Mouse (Mus musculus) layer of hippocampus, postnatal 14 days (tissue): Measurements from ENCODE around the gene Ttc41. TPM values are rescaled to one million over a fixed set of nuclear protein-coding genes. Genes with fewer than 3 reads are reported as not detected.

Experiments
- DNase-seq, 2 experiments: peaks; one replicate each; pipeline ENCODE4 v3.0.0; 2021 to 2022; ENCODE audit warnings: low spot score in 2 of 2, mixed read lengths in 1 of 2
- microRNA-seq, 2 experiments: library from miRNA; unstranded; fragments of <30 nt; microRNA quantifications; one replicate each; pipeline ENCODE4 v1.2.0; 2021
- total RNA-seq, 2 experiments: library from RNA; stranded (reverse); gene quantifications; 2 replicates each; pipeline ENCODE4 v1.2.3; 2021

Gene Ttc41
- total RNA-seq, 2 experiments from 2014 or later = 1.4 to 1.9 TPM

GRCm38 (mm10) chr10:86821014-86821413, 115.4 kb downstream of the Ttc41 start:
- DNase-seq = no peak

- DNase-seq = no peak
Observed at GRCm38 (mm10) chr10:86824093-86824492, 118.5 kb downstream of the Ttc41 start.

GRCm38 (mm10) chr10:86824871-86825270, 119.3 kb downstream of the Ttc41 start:
- DNase-seq = no peak

- DNase-seq = no peak
Observed at GRCm38 (mm10) chr10:86825871-86826522, 120.4 kb downstream of the Ttc41 start.

Small RNA genes within 50 kb of the gene (microRNA-seq; reads per million reads assigned to microRNA genes)
- 0 to 0.23 reads per million in 2 experiments for gene Gm25745

Other genes with a start within 250 kb of the Ttc41 start
- gene Syn3, start 206.9 kb upstream of the Ttc41 start, total RNA-seq = 10 to 100 TPM; 27.1 to 28.4 TPM
- gene Hsp90b1, start 302 bp upstream of the Ttc41 start, total RNA-seq = 100 to 1,000 TPM; 269 to 327 TPM
- gene Gm49358, start 58.2 kb downstream of the Ttc41 start, total RNA-seq = 10 to 100 TPM; 42.4 to 45.8 TPM
- 100 to 1,000 TPM; 125 to 134 TPM for gene Nt5dc3, start 73.2 kb downstream of the Ttc41 start, total RNA-seq